Mouse (Mus musculus) Patski (cell line): ENCODE results near the gene Hapln2. TPM values are rescaled to one million over a fixed set of nuclear protein-coding genes. Genes with fewer than 3 reads are reported as not detected.
A peak's percentile ranks its signal among the peaks of the same experiment; 100 is the strongest.

Source experiments
- ATAC-seq: fragments of 100-300 bp; one replicate; pipeline ENCODE4 v1.8.0; 2021
- CTCF ChIA-PET: fragments of 350-600 bp; sonication (Branson Sonifier 250); formaldehyde crosslinking; loops from one replicate; lab custom pipeline; 2022; ENCODE audit warnings: inconsistent platforms; lab: Charles Lee
- POLR2A ChIA-PET: fragments of 350-600 bp; sonication (Branson Sonifier 250); formaldehyde crosslinking; loops from one replicate; lab custom pipeline; 2022; ENCODE audit warnings: antibody characterized with exemption, inconsistent platforms; lab: Charles Lee
- DNase-seq: peaks from one replicate; pipeline ENCODE4 v3.0.0-alpha.2; 2011; ENCODE audit warnings: low read depth, low spot score
- H3K27me3 ChIP-seq: fragments of 371-371 bp; one replicate; pipeline ENCODE4 v1.5.1; 2021
- CTCF ChIP-seq: fragments of 100-300 bp; IDR thresholded peaks from one replicate; pipeline ENCODE4 v1.5.1; 2021
- in situ Hi-C: fragments of 300-500 bp; cut with MboI; formaldehyde crosslinking; loops from 3 replicates; pipeline ENCODE4 v1.11.1; 2018; ENCODE audit warnings: low pct_unique_long_range_greater_than_20kb, mixed read lengths
- polyA plus RNA-seq: library from polyadenylated mRNA; unstranded; gene quantifications from one replicate; pipeline ENCODE4 v1.2.3, GENCODE M21; 2021

Gene Hapln2
- polyA plus RNA-seq, 1 experiment from 2014 or later = 0.32 TPM

GRCm38 (mm10) chr3:87993436-87993835 lies 33.9 kb downstream of the Hapln2 start:
- POLR2A ChIA-PET = no interaction called here
- no peak for ATAC-seq
- no peak for TF ChIP-seq CTCF
- H3K27me3 ChIP-seq = peaks cover 78% of the 10 kb centered on the region
- in situ Hi-C loops = no loop called here
- CTCF ChIA-PET = interaction anchor here (18.5 kb wide), 1 partner anchor 27 kb away, joined by 437 read pairs; the partner anchor contains the start of gene Nes
- no peak for DNase-seq

- H3K27me3 ChIP-seq = peaks cover 45% of the 10 kb centered on the region
- in situ Hi-C loops = loop anchor here (5.0 kb wide), 1 partner anchor 48 kb away; no protein-coding TSS in a partner anchor
- TF ChIP-seq CTCF = no peak
- ATAC-seq (no peak), DNase-seq (no peak)
- ChIA-PET POLR2A (interaction anchor here (1.9 kb wide), 1 partner anchor 20 kb away, joined by 7 read pairs; the partner anchor contains the start of gene Nes), CTCF (interaction anchor here (1.1 to 18.5 kb wide), 4 partner anchors 12 to 54 kb away, joined by 3 to 437 read pairs (median 8); partner anchors contain the start of gene Nes)
Measured at GRCm38 (mm10) chr3:87989935-87990334, 37.4 kb downstream of the Hapln2 start.

- H3K27me3 ChIP-seq = peaks cover 31% of the 10 kb centered on the region
- DNase-seq = no peak
- in situ Hi-C loops = loop anchor here (5.0 kb wide), 1 partner anchor 46 kb away; no protein-coding TSS in a partner anchor
- TF ChIP-seq CTCF = no peak
- ATAC-seq = no peak
- POLR2A ChIA-PET = interaction anchor here (0.8 to 9.4 kb wide), 3 partner anchors 16 to 52 kb away, joined by 3 to 96 read pairs (median 5); partner anchors contain the start of gene Nes
- CTCF ChIA-PET = interaction anchor here (1.1 to 18.5 kb wide), 8 partner anchors 10 to 87 kb away, joined by 3 to 437 read pairs (median 6); partner anchors contain the start of gene Nes
Measured at GRCm38 (mm10) chr3:87988068-87988467, 39.3 kb downstream of the Hapln2 start.

GRCm38 (mm10) chr3:87987633-87988032 lies 39.8 kb downstream of the Hapln2 start:
- in situ Hi-C loops = loop anchor here (5.0 kb wide), 1 partner anchor 45 kb away; no protein-coding TSS in a partner anchor
- ATAC-seq (no peak), DNase-seq (no peak)
- TF ChIP-seq CTCF = no peak
- peaks cover 27% of the 10 kb centered on the region for H3K27me3 ChIP-seq
- CTCF ChIA-PET = interaction anchor here (0.7 to 18.5 kb wide), 27 partner anchors 9 to 154 kb away, joined by 3 to 437 read pairs (median 5); partner anchors contain the start of genes Iqgap3, Mef2d, Nes and Prcc
- POLR2A ChIA-PET = interaction anchor here (0.6 to 9.4 kb wide), 3 partner anchors 15 to 1433 kb away, joined by 3 to 96 read pairs (median 5); partner anchors contain the start of gene Nes

- DNase-seq (peak; percentile 99), ATAC-seq (peak; percentile 69)
- in situ Hi-C loops = loop anchor here (5.0 kb wide), 1 partner anchor 45 kb away; no protein-coding TSS in a partner anchor
- CTCF ChIA-PET = interaction anchor here (0.6 to 18.5 kb wide), 38 partner anchors 8 to 256 kb away, joined by 3 to 437 read pairs (median 4); partner anchors contain the start of genes Crabp2, Iqgap3, Mef2d and Nes
- H3K27me3 ChIP-seq = peaks cover 20% of the 10 kb centered on the region
- TF ChIP-seq CTCF = no peak
- POLR2A ChIA-PET = interaction anchor here (0.6 to 9.4 kb wide), 5 partner anchors 14 to 1434 kb away, joined by 3 to 96 read pairs (median 3); partner anchors contain the start of gene Nes
Measured at GRCm38 (mm10) chr3:87986868-87987267, 40.5 kb downstream of the Hapln2 start.

GRCm38 (mm10) chr3:87985505-87986320 lies 41.7 kb downstream of the Hapln2 start:
- ATAC-seq (no peak), DNase-seq (peak; percentile 68)
- CTCF ChIA-PET = interaction anchor here (1.1 to 18.5 kb wide), 6 partner anchors 12 to 87 kb away, joined by 3 to 437 read pairs (median 7); partner anchors contain the start of gene Nes
- H3K27me3 ChIP-seq = peaks cover 9% of the 10 kb centered on the region
- POLR2A ChIA-PET = interaction anchor here (1.4 to 9.4 kb wide), 2 partner anchors 13 to 49 kb away, joined by 6 to 96 read pairs; partner anchors contain the start of gene Nes
- TF ChIP-seq CTCF = no peak
- in situ Hi-C loops = loop anchor here (5.0 kb wide), 1 partner anchor 43 kb away; no protein-coding TSS in a partner anchor

GRCm38 (mm10) chr3:87984094-87984493 lies 43.3 kb downstream of the Hapln2 start:
- ATAC-seq = no peak
- CTCF ChIA-PET = interaction anchor here (18.5 kb wide), 1 partner anchor 18 kb away, joined by 437 read pairs; the partner anchor contains the start of gene Nes
- in situ Hi-C loops = no loop called here
- POLR2A ChIA-PET = interaction anchor here (0.9 to 9.4 kb wide), 4 partner anchors 12 to 49 kb away, joined by 3 to 96 read pairs (median 4); partner anchors contain the start of gene Nes
- no peak for DNase-seq
- no peak for TF ChIP-seq CTCF
- H3K27me3 ChIP-seq = no peaks in the 10 kb centered on the region

GRCm38 (mm10) chr3:87983627-87984026 lies 43.8 kb downstream of the Hapln2 start:
- ATAC-seq (no peak), DNase-seq (no peak)
- no peak for TF ChIP-seq CTCF
- no peaks in the 10 kb centered on the region for H3K27me3 ChIP-seq
- ChIA-PET CTCF (interaction anchor here (0.7 to 18.5 kb wide), 2 partner anchors 17 to 48 kb away, joined by 3 to 437 read pairs; partner anchors contain the start of gene Nes), POLR2A (interaction anchor here (0.9 to 9.4 kb wide), 4 partner anchors 11 to 49 kb away, joined by 3 to 96 read pairs (median 4); partner anchors contain the start of gene Nes)
- in situ Hi-C loops = no loop called here

GRCm38 (mm10) chr3:87982836-87983601 lies 44.4 kb downstream of the Hapln2 start:
- POLR2A ChIA-PET = interaction anchor here (0.9 to 9.4 kb wide), 4 partner anchors 11 to 22 kb away, joined by 3 to 96 read pairs (median 4); partner anchors contain the start of gene Nes
- TF ChIP-seq CTCF = no peak
- DNase-seq (peak; percentile 44), ATAC-seq (peak; percentile 46)
- in situ Hi-C loops = no loop called here
- CTCF ChIA-PET = interaction anchor here (0.7 to 18.5 kb wide), 2 partner anchors 17 to 47 kb away, joined by 3 to 437 read pairs; partner anchors contain the start of gene Nes
- H3K27me3 ChIP-seq = no peaks in the 10 kb centered on the region
